Mouse (Mus musculus): ENCODE data around the gene Sprr3.
"Not testable (repeated sequence)": the region's sequence is repeated elsewhere in the genome, so short reads cannot be mapped to it uniquely, and the experiment has no call there.

Gene Sprr3

GRCm38 (mm10) chr3:92458620-92459019 lies at the start of gene Sprr3:
Gene Sprr3, minus strand, starts transcription at chr3:92458720.
- DNase-seq: no peak

GRCm38 (mm10) chr3:92508185-92508584 lies 49.7 kb upstream of the Sprr3 start:
- no peak for DNase-seq

- no peak for DNase-seq
These were observed 45.0 kb upstream of the Sprr3 start for GRCm38 (mm10) chr3:92503528-92503927.

GRCm38 (mm10) chr3:92500393-92500792 lies 41.9 kb upstream of the Sprr3 start, which contains the start of gene Sprr4:
Gene Sprr4, minus strand, starts transcription at chr3:92500493.
- no peak for DNase-seq

GRCm38 (mm10) chr3:92490262-92490661 lies 31.7 kb upstream of the Sprr3 start:
- DNase-seq: not testable (repeated sequence)

- no peak for DNase-seq
These were observed 27.8 kb upstream of the Sprr3 start for GRCm38 (mm10) chr3:92486307-92486706.

GRCm38 (mm10) chr3:92485863-92486262 lies 27.3 kb upstream of the Sprr3 start, which contains the start of gene Sprr1a:
Gene Sprr1a, minus strand, starts transcription at chr3:92485895.
- no peak for DNase-seq

- not testable (repeated sequence) for DNase-seq
These were observed 22.7 kb upstream of the Sprr3 start for GRCm38 (mm10) chr3:92481249-92481648.

GRCm38 (mm10) chr3:92470111-92470510 lies 11.6 kb upstream of the Sprr3 start:
- no peak for DNase-seq

- no peak for DNase-seq
These were observed 8.9 kb upstream of the Sprr3 start for GRCm38 (mm10) chr3:92467424-92467823.

- no peak for DNase-seq
These were observed 8.1 kb upstream of the Sprr3 start for GRCm38 (mm10) chr3:92466576-92466975.

GRCm38 (mm10) chr3:92455151-92455550 lies 3.4 kb downstream of the Sprr3 start:
- DNase-seq: no peak

- no peak for DNase-seq
These were observed 18.3 kb downstream of the Sprr3 start for GRCm38 (mm10) chr3:92440177-92440576.

GRCm38 (mm10) chr3:92438689-92439088 lies 19.8 kb downstream of the Sprr3 start, which contains the start of gene Sprr1b:
Gene Sprr1b, minus strand, starts transcription at chr3:92438789.
- no peak for DNase-seq

GRCm38 (mm10) chr3:92432282-92432681 lies 26.2 kb downstream of the Sprr3 start, which contains the start of gene Sprr2k:
Gene Sprr2k, plus strand, starts transcription at chr3:92432582.
- no peak for DNase-seq

- DNase-seq: no peak
These were observed 29.2 kb downstream of the Sprr3 start, which contains the start of gene Gm9774 for GRCm38 (mm10) chr3:92429323-92429722. Gene Gm9774, minus strand, starts transcription at chr3:92429423.

GRCm38 (mm10) chr3:92417782-92418181 lies 40.7 kb downstream of the Sprr3 start, which contains the start of gene Sprr2j-ps:
Gene Sprr2j-ps, plus strand, starts transcription at chr3:92418082.
- no peak for DNase-seq

- no peak for DNase-seq
These were observed 50.8 kb downstream of the Sprr3 start, which contains the start of gene Sprr2i for GRCm38 (mm10) chr3:92407691-92408090. Gene Sprr2i, plus strand, starts transcription at chr3:92407991.

Data from layer of hippocampus, adult 9-11 months (tissue).